Mouse (Mus musculus): ENCODE measurements around the gene Ostf1. TPM values are rescaled to one million over a fixed set of nuclear protein-coding genes. Genes with fewer than 3 reads are reported as not detected.

Gene Ostf1
- polyA plus RNA-seq, 1 experiment from 2014 or later: 103 TPM

GRCm38 (mm10) chr19:18643411-18643810 is 11.8 kb upstream of the Ostf1 start:
- Histone ChIP-seq H3K9ac (no peak overlapping the region), H3K4me1 (no peaks in the 10 kb centered on the region), H3K4me3 (no peak overlapping the region), H3K36me3 (no peaks in the 10 kb centered on the region), H3K4me2 (no peak overlapping the region), H3K9me3 (no peaks in the 10 kb centered on the region), H3K27me3 (no peaks in the 10 kb centered on the region), H3K27ac (no peak overlapping the region)
- WGBS: 47% methylated on average over 4 of the region's 4 CpGs
- no peak for ATAC-seq (ENCODE audit: borderline replicate concordance, extremely low read depth, low FRiP score, low TSS enrichment)

GRCm38 (mm10) chr19:18641001-18641400 is 9.4 kb upstream of the Ostf1 start:
- no peak overlapping the region for H3K4me3 ChIP-seq
- no peaks in the 10 kb centered on the region for H3K9me3 ChIP-seq
- ATAC-seq (ENCODE audit: borderline replicate concordance, extremely low read depth, low FRiP score, low TSS enrichment): no peak
- H3K36me3 ChIP-seq: no peaks in the 10 kb centered on the region
- H3K4me1 ChIP-seq: no peaks in the 10 kb centered on the region
- no peak overlapping the region for H3K27ac ChIP-seq
- no peak overlapping the region for H3K4me2 ChIP-seq
- H3K9ac ChIP-seq: no peak overlapping the region
- 66% methylated on average over 4 of the region's 4 CpGs for WGBS
- H3K27me3 ChIP-seq: no peaks in the 10 kb centered on the region

- no peak overlapping the region for H3K9ac ChIP-seq
- no peak overlapping the region for H3K27ac ChIP-seq
These were observed 7.9 kb upstream of the Ostf1 start for GRCm38 (mm10) chr19:18639552-18639951.

GRCm38 (mm10) chr19:18638949-18639348 is 7.3 kb upstream of the Ostf1 start:
- no peak for ATAC-seq (ENCODE audit: borderline replicate concordance, extremely low read depth, low FRiP score, low TSS enrichment)
- Histone ChIP-seq H3K36me3 (no peaks in the 10 kb centered on the region), H3K27ac (no peak overlapping the region), H3K4me2 (no peak overlapping the region), H3K27me3 (no peaks in the 10 kb centered on the region), H3K9me3 (no peaks in the 10 kb centered on the region), H3K4me3 (no peak overlapping the region), H3K9ac (no peak overlapping the region), H3K4me1 (no peaks in the 10 kb centered on the region)
- WGBS: 52% methylated on average over 5 of the region's 5 CpGs

More at GRCm38 (mm10) chr19:18639552-18639951, 7.9 kb upstream of the Ostf1 start:
- no peak overlapping the region for H3K4me2 ChIP-seq
- no peaks in the 10 kb centered on the region for H3K9me3 ChIP-seq
- WGBS: 18% methylated on average over 2 of the region's 2 CpGs
- no peaks in the 10 kb centered on the region for H3K27me3 ChIP-seq
- H3K4me1 ChIP-seq: no peaks in the 10 kb centered on the region
- no peak for ATAC-seq (ENCODE audit: borderline replicate concordance, extremely low read depth, low FRiP score, low TSS enrichment)
- no peak overlapping the region for H3K4me3 ChIP-seq
- no peaks in the 10 kb centered on the region for H3K36me3 ChIP-seq

- H3K27me3 ChIP-seq: no peaks in the 10 kb centered on the region
- no peaks in the 10 kb centered on the region for H3K4me1 ChIP-seq
- no peaks in the 10 kb centered on the region for H3K9me3 ChIP-seq
- H3K9ac ChIP-seq: no peak overlapping the region
- H3K4me3 ChIP-seq: no peak overlapping the region
- no peak for ATAC-seq (ENCODE audit: borderline replicate concordance, extremely low read depth, low FRiP score, low TSS enrichment)
- WGBS: 74% methylated on average over 5 of the region's 5 CpGs
- H3K27ac ChIP-seq: no peak overlapping the region
- H3K36me3 ChIP-seq: no peaks in the 10 kb centered on the region
- no peak overlapping the region for H3K4me2 ChIP-seq
These were observed 6.3 kb upstream of the Ostf1 start for GRCm38 (mm10) chr19:18637954-18638353.

- peak overlapping the region; percentile 36; the same call in 1 of the 2 replicates for H3K9ac ChIP-seq
These were observed 885 bp upstream of the Ostf1 start for GRCm38 (mm10) chr19:18632231-18633185.

GRCm38 (mm10) chr19:18631161-18631643 is 421 bp downstream of the Ostf1 start:
- peaks cover 21% of the 10 kb centered on the region for H3K4me1 ChIP-seq
- ATAC-seq (ENCODE audit: borderline replicate concordance, extremely low read depth, low FRiP score, low TSS enrichment): peak; percentile 80
- H3K9me3 ChIP-seq: no peaks in the 10 kb centered on the region
- H3K9ac ChIP-seq: peak overlapping the region; percentile 77
- H3K27me3 ChIP-seq: no peaks in the 10 kb centered on the region
- peak overlapping the region; percentile 97 for H3K4me3 ChIP-seq
- no peaks in the 10 kb centered on the region for H3K36me3 ChIP-seq
- H3K27ac ChIP-seq: peak overlapping the region; percentile 95
- under 1% methylated on average over 40 of the region's 40 CpGs for WGBS
- H3K4me2 ChIP-seq: peak overlapping the region; percentile 77

More at GRCm38 (mm10) chr19:18632231-18633185, 885 bp upstream of the Ostf1 start:
- Histone ChIP-seq H3K27ac (no peak overlapping the region), H3K27me3 (no peaks in the 10 kb centered on the region), H3K4me1 (peaks cover 21% of the 10 kb centered on the region), H3K4me3 (peak overlapping the region; percentile 97), H3K36me3 (no peaks in the 10 kb centered on the region), H3K9me3 (no peaks in the 10 kb centered on the region), H3K4me2 (peak overlapping the region; percentile 77)
- WGBS: 60% methylated on average over 13 of the region's 13 CpGs
- ATAC-seq (ENCODE audit: borderline replicate concordance, extremely low read depth, low FRiP score, low TSS enrichment): no peak

GRCm38 (mm10) chr19:18630221-18631119 is 1.2 kb downstream of the Ostf1 start:
- WGBS: 5% methylated on average over 17 of the region's 17 CpGs
- no peak for ATAC-seq (ENCODE audit: borderline replicate concordance, extremely low read depth, low FRiP score, low TSS enrichment)
- Histone ChIP-seq H3K27ac (peak overlapping the region; percentile 95; the same call in 1 of the 2 replicates), H3K36me3 (no peaks in the 10 kb centered on the region), H3K27me3 (no peaks in the 10 kb centered on the region), H3K4me2 (peak overlapping the region; percentile 77), H3K9ac (peak overlapping the region; percentile 77), H3K4me3 (peak overlapping the region; percentile 97), H3K4me1 (peaks cover 21% of the 10 kb centered on the region), H3K9me3 (no peaks in the 10 kb centered on the region)

- Histone ChIP-seq H3K4me2 (0 out of 2 replicates have a peak overlapping the region, but pooled peaks have one; percentile 77), H3K4me3 (no peak overlapping the region)
These were observed 2.0 kb downstream of the Ostf1 start for GRCm38 (mm10) chr19:18629589-18629988.

GRCm38 (mm10) chr19:18623894-18624293 is 7.7 kb downstream of the Ostf1 start:
- Histone ChIP-seq H3K27ac (no peak overlapping the region), H3K27me3 (no peaks in the 10 kb centered on the region), H3K9me3 (no peaks in the 10 kb centered on the region), H3K9ac (no peak overlapping the region), H3K4me2 (no peak overlapping the region), H3K4me1 (peaks cover under 1% of the 10 kb centered on the region; the same call in 1 of the 2 replicates), H3K36me3 (no peaks in the 10 kb centered on the region), H3K4me3 (no peak overlapping the region)
- 80% methylated on average over 2 of the region's 2 CpGs for WGBS
- no peak; the same call in 1 of the 2 replicates for ATAC-seq (ENCODE audit: borderline replicate concordance, extremely low read depth, low FRiP score, low TSS enrichment)

More at GRCm38 (mm10) chr19:18629589-18629988, 2.0 kb downstream of the Ostf1 start:
- Histone ChIP-seq H3K9me3 (no peaks in the 10 kb centered on the region), H3K27ac (no peak overlapping the region), H3K4me1 (peaks cover 21% of the 10 kb centered on the region), H3K9ac (no peak overlapping the region), H3K36me3 (no peaks in the 10 kb centered on the region), H3K27me3 (no peaks in the 10 kb centered on the region)
- ATAC-seq (ENCODE audit: borderline replicate concordance, extremely low read depth, low FRiP score, low TSS enrichment): no peak
- 57% methylated on average over 1 of the region's 1 CpGs for WGBS

GRCm38 (mm10) chr19:18619691-18620090 is 11.9 kb downstream of the Ostf1 start:
- H3K4me1 ChIP-seq: peaks cover 7% of the 10 kb centered on the region
- no peaks in the 10 kb centered on the region for H3K9me3 ChIP-seq
- no peak overlapping the region for H3K27ac ChIP-seq
- no peaks in the 10 kb centered on the region for H3K36me3 ChIP-seq
- 69% methylated on average over 1 of the region's 1 CpGs for WGBS
- ATAC-seq (ENCODE audit: borderline replicate concordance, extremely low read depth, low FRiP score, low TSS enrichment): peak; percentile 29; the same call in 1 of the 2 replicates
- H3K27me3 ChIP-seq: no peaks in the 10 kb centered on the region
- no peak overlapping the region for H3K9ac ChIP-seq
- no peak overlapping the region for H3K4me2 ChIP-seq
- no peak overlapping the region for H3K4me3 ChIP-seq
